Mouse (Mus musculus) cerebellum, adult 18-20 months (tissue): ENCODE data around the gene Olfr412.

Experiments used
- DNase-seq, 2 experiments: peaks; one replicate each; pipeline ENCODE4 v3.0.0; 2021

Gene Olfr412

DNA sequence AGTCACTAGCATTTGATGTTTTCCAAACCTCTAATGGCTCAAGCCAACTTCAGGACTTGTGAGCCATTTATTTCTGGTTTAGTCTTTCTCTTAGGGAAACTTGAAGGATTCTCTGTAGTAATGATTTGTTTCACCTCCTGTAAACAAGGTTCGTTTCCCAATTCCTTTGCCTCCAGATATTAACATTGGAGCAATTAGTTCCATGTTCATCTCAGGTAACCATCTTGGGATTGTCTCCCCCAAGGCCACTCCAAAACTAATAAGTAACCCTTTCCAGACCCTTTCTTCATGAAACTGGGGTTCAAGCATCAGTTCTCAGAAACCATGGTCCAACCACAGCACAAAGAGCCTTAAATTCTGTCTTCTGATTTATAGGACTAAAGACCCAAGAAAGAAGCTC lies at the start of gene Olfr412:
Olfr412 (plus strand) TSS at position 301 of the 400 bp plus-strand sequence.
- DNase-seq: no peak

GRCm38 (mm10) chr11:74326044-74326443 lies 35.8 kb upstream of the Olfr412 start:
- DNase-seq: no peak

DNA sequence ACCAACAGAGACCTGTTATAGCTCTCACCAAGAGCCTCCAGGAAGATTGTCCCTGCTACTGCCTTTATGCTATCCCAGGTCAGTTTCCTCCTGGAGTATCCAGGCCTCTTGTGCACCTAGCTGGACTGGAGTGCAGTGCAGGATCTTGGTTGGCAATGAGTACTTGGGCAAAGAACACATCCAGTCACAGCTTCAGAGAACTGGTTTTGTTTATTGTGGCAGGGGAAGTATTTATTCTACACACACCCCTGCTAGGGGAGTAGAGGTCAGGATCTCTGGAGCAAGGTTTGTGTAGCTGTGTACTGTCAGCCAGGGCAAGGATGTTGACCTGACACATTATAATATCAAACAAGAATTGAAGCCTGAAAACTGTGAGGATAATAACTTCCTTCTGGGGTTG lies 33.1 kb upstream of the Olfr412 start:
- no peak for DNase-seq

- DNase-seq: no peak
Measured at GRCm38 (mm10) chr11:74337931-74338330, 23.9 kb upstream of the Olfr412 start, which contains the start of gene Olfr410. Gene Olfr410, minus strand, starts transcription at chr11:74338031.

- DNase-seq: no peak
Measured at GRCm38 (mm10) chr11:74352550-74352949, 9.3 kb upstream of the Olfr412 start, which contains the start of gene Olfr411. Gene Olfr411, minus strand, starts transcription at chr11:74352650.

DNA sequence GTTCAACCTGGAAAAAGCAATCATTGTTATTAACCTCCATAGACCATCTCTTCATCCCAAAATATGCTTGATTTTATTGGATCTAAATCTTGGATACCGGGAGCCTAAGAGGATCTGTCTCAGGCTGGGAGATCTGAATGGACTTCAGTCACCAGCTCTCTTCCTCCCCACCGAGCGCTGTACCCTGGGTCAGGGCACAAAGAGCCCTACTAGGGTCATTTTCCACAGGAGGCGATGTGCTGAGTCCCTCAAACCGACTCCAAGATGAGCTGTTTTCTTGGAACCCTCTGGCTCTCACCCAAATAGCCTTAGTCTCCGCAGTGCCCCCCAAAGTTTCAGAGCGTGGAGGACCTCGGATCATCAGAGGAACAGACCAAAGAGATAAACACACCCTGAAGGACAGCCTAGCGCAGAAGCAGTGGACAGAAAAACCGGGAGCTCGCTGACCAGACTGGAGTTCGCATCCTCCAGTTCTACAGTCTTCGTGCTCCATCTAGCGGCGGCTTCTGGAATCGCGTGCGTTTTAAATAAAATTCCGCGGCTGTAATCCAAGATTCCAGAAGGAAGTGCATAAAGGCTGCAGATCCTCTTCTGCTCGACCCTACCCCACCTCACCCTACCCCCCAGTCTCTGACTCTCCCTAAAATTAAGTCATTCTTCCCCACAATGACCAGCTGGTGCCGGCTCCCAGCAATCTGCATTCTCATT lies 9.7 kb downstream of the Olfr412 start:
- peak; percentile 68 to 83 for DNase-seq

DNA sequence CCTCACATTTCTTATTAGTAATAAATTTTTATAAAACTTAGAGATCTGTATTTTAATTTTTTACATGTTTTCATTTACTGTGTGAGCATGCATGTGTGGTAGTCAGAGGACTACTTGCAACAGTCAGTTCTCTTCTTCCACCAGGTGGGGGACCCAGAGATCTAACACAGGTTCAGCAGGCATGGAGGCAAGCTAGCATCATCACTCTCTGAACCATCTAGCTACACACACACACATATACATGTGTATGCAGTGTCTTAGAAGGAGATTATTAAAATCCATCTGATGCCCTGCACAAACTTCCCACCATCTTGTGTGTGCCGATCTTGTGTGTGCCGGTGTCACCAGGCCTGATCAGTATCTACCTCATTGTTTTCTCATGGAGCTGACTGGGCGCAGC lies 15.0 kb downstream of the Olfr412 start:
- DNase-seq: peak; percentile 56 to 66

GRCm38 (mm10) chr11:74379166-74379873 lies 17.5 kb downstream of the Olfr412 start:
- no peak for DNase-seq

GRCm38 (mm10) chr11:74385674-74386073 lies 23.8 kb downstream of the Olfr412 start:
- DNase-seq: no peak

DNA sequence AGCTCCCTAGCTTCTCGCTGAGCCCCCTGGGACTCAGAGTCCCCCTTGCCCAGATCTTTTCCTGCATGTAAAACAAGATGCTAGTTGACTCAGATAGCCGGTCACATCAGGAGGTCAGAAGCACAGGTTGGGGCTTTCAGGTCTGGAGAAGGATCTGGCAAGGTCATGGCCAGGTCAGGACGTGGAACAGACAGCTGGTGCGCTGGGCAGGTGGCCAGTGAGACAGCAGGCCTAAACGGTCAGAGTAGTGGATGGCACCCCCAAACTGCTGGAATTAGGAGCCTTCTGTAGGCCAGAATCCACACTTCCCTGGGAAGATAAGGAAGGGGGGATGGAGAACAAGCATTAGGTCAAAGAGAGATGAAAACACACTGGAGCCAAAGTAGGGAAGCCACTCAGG lies 25.3 kb downstream of the Olfr412 start:
- DNase-seq: peak in 1 of 2 experiments; percentile 24

GRCm38 (mm10) chr11:74391899-74392298 lies 30.0 kb downstream of the Olfr412 start:
- no peak for DNase-seq

DNA sequence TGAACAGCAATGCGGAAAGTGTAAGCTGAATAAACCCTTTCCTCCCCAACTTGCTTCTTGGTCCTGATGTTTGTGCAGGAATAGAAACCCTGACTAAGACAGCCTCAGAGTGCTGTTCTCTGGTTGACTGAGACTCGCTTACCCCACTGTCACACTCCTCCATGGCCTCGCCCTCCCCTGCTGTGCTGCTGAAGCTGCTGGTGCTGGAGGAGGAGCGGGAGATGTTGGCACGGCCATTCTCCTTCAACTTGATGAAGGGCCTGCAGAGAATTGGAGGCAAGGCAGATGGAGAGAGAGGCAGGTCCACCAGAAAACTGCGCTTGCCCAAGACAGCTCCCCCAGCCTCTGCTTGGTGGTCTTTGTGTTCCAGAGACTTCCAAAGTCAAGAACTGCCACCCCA lies 31.0 kb downstream of the Olfr412 start:
- DNase-seq: no peak

DNA sequence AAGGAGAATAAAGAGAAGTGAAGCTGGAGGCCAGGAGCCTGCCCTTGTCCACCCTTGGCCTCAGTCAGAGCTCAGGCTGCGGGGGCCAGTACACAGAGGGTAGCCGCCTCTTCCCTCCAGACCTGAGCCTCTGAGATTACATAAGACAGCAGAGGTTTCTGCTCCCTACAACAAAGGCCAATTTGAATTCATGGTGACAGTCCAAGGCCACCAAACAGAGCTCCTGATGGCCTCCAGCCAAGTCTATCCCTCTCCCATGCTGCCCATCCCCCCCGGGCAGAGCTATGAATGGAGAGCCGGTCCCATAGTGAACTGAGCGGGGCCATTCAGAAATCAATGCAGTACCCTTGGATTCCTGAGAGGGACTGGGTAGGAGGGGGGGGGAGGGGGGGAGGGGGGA lies 31.6 kb downstream of the Olfr412 start:
- no peak for DNase-seq

DNA sequence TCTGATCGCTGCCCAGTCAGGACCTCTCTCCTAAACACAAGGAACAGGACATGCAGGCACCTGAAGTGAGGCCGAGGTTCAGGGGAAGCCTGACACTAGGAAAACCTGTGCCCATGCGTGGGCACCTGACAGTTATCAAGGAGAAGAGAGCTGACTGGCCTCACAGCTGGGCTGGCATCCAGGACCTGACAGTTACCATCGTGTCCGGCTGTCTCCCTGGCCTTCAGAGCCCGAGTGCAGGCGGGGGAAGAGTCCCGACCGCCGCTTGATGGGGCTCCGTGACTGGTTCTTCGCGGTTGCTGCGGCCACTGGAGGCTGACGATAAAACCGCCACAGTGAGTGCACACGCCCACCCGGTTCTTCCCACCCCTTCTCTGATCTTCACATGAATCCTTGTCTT lies 33.7 kb downstream of the Olfr412 start:
- DNase-seq: no peak

GRCm38 (mm10) chr11:74402126-74402525 lies 40.3 kb downstream of the Olfr412 start:
- no peak for DNase-seq

DNA sequence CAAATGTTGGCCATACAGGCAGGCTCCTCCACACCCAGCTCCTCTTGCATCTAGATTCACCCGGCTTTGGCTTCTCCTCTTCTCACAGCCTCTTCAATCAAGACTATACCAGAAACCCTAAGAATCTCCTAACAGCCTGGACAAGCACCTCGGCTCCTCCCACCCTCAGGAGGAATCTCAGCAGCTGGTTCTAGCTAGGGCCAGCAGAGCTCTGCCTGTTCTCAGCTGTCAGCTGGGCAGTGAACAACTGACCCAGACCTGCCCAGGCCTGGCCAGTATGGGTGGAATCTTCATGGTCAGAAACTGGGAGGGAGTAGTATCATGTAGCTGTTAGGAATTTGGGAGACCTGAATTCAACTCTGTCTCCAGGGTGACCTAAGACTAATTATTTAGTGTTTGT lies 42.3 kb downstream of the Olfr412 start:
- no peak for DNase-seq

GRCm38 (mm10) chr11:74405201-74405600 lies 43.3 kb downstream of the Olfr412 start:
- no peak for DNase-seq

GRCm38 (mm10) chr11:74408587-74409446 lies 46.9 kb downstream of the Olfr412 start:
- peak; percentile 81 to 86 for DNase-seq

GRCm38 (mm10) chr11:74409447-74409754 lies 47.5 kb downstream of the Olfr412 start:
- DNase-seq: no peak

DNA sequence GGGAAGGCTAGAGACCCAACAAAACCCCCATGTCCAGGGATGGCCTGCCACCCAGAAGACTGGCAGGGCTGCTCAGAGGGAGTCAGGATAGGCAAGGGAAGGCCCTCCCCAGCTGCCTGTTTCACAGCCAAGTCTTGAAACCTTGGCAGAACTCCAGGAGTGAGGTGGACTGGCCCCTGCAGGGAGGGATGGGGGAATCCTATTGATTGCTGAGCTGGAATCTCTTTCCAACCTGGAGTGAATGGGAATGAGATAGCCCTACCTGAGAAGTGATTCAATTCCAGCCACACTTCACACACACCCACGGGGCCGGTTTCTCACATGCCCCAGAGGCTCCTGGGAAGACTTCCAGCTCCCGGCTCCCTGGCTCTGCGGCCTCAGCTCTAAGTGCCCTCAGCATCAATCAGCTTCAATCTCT lies 47.9 kb downstream of the Olfr412 start:
- peak; percentile 37 to 45 for DNase-seq

DNA sequence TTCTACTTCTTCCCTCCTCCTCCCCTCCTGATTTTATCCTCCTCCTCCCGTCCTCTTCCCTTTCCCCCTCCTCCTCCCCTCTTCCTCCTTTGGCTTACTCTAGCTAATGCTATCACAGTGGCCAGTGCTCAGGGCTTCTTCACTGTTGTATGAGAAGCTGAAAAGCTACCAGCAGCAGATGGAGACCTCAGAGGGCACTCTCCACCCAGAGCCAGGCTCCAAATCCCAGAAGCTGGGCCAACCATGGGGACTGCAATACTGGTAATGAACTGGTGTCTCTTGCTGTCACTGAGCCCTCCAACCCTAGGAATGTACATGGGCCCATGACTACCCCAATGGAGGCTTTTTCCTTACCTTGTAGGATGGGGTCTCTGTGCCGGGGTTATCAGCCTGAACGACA lies 50.1 kb downstream of the Olfr412 start:
- DNase-seq: no peak

DNA sequence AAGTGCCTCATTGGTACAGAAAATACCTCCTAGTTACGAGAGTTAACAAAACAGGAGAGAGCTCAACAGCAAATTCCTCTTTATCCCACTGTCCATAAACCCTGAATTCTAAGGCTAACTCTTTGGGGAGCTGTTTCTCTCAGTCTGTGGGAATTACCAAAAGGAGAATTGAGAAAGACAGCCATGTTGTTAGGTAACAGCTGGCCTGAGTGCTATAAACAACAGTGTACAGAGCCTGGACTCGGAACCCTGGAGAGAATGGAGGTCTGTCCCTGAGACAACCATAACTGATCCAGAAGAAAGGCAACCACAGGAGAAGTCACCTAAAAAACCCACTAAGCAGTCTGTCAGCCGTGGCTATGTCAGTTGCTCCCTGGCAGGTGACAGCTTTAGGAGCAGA lies 50.6 kb downstream of the Olfr412 start:
- DNase-seq: no peak

GRCm38 (mm10) chr11:74413449-74413972 lies 51.6 kb downstream of the Olfr412 start:
- no peak for DNase-seq
